Mouse (Mus musculus) MEL (cell line): Measurements from ENCODE around the gene Tmem95. TPM values are rescaled to one million over a fixed set of nuclear protein-coding genes. Genes with fewer than 3 reads are reported as not detected.

Source experiments
- DNase-seq: peaks from one replicate; pipeline ENCODE4 v3.0.0; 2011; ENCODE audit warnings: low read depth, low spot score
- H3K27ac ChIP-seq: 2 replicates; pipeline ENCODE4 v1.5.1; 2012; ENCODE audit warnings: low read depth, mild to moderate bottlenecking, control low read depth, low read length, moderate library complexity; ENCODE audit not compliant: control insufficient read depth
- H3K27me3 ChIP-seq, 2 experiments: fragments of 150-350 bp in 1 of 2; sonication (generic) in 1 of 2; 2 replicates each; pipeline ENCODE4 v1.6.1; 2012; ENCODE audit warnings: low read length in 2 of 2, mild to moderate bottlenecking in 2 of 2, improper control_type of control experiment in 1 of 2, moderate library complexity in 1 of 2; ENCODE audit not compliant: insufficient read depth in 2 of 2, control insufficient read depth in 1 of 2
- H3K36me3 ChIP-seq, 2 experiments: 2 replicates each; pipeline ENCODE4 v1.6.1; 2012 to 2014; ENCODE audit warnings: low read length in 2 of 2, improper control_type of control experiment in 1 of 2, inconsistent platforms in 1 of 2, mild to moderate bottlenecking in 1 of 2; ENCODE audit not compliant: insufficient read depth in 2 of 2, control insufficient read depth in 1 of 2
- H3K4me1 ChIP-seq, 2 experiments: fragments of 150-350 bp in 1 of 2; sonication (generic) in 1 of 2; 2 replicates each; pipeline ENCODE4 v1.6.1; 2012; ENCODE audit warnings: low read length in 2 of 2, improper control_type of control experiment in 1 of 2, mild to moderate bottlenecking in 1 of 2; ENCODE audit not compliant: insufficient read depth in 2 of 2, control insufficient read depth in 1 of 2
- H3K4me3 ChIP-seq, 2 experiments: fragments of 150-350 bp in 1 of 2; sonication (generic) in 1 of 2; 2 replicates each; pipeline ENCODE4 v1.5.1; 2012; ENCODE audit warnings: low read depth in 2 of 2, low read length in 2 of 2, mild to moderate bottlenecking in 2 of 2, moderate library complexity in 2 of 2, control low read depth in 1 of 2, improper control_type of control experiment in 1 of 2; ENCODE audit not compliant: control insufficient read depth in 1 of 2, insufficient read depth in 1 of 2
- H3K79me2 ChIP-seq: 2 replicates; pipeline ENCODE4 v1.6.1; 2012; ENCODE audit warnings: mild to moderate bottlenecking, low read length, moderate library complexity; ENCODE audit not compliant: control insufficient read depth, poor library complexity, insufficient read depth
- H3K9ac ChIP-seq: 2 replicates; pipeline ENCODE4 v1.6.1; 2012; ENCODE audit warnings: low read depth, mild to moderate bottlenecking, control low read depth, low read length, moderate library complexity; ENCODE audit not compliant: control insufficient read depth, poor library complexity, severe bottlenecking
- H3K9me3 ChIP-seq: fragments of 150-350 bp; sonication (generic); replicated peaks from 2 replicates; pipeline ENCODE4 v1.6.1; 2012; ENCODE audit warnings: mild to moderate bottlenecking, low read length, improper control_type of control experiment, moderate library complexity; ENCODE audit not compliant: insufficient read depth
- BHLHE40 ChIP-seq: IDR thresholded peaks from 2 replicates; pipeline ENCODE4 v1.6.1; 2012; ENCODE audit warnings: low read depth, mild to moderate bottlenecking, inconsistent platforms, low read length, improper control_type of control experiment, borderline replicate concordance
- CHD2 ChIP-seq: IDR thresholded peaks from 2 replicates; pipeline ENCODE4 v1.6.1; 2011; ENCODE audit warnings: low read length, improper control_type of control experiment
- CTCF ChIP-seq, 3 experiments: IDR thresholded peaks in 2 of 3; conservative IDR thresholded peaks in 1 of 3; 2 replicates each; pipeline ENCODE4 v1.5.1; 2011 to 2012; ENCODE audit warnings: low read length in 3 of 3, low read depth in 2 of 3, mild to moderate bottlenecking in 2 of 3, improper control_type of control experiment in 1 of 3, inconsistent platforms in 1 of 3, mixed read lengths in 1 of 3, moderate library complexity in 1 of 3; ENCODE audit not compliant: control insufficient read depth in 1 of 3, insufficient read depth in 1 of 3, poor library complexity in 1 of 3, severe bottlenecking in 1 of 3
- ELF1 ChIP-seq: IDR thresholded peaks from 2 replicates; pipeline ENCODE4 v1.6.1; 2014; ENCODE audit warnings: low read depth, mild to moderate bottlenecking, inconsistent platforms, low read length, improper control_type of control experiment, moderate library complexity
- EP300 ChIP-seq, 2 experiments: IDR thresholded peaks; 2 replicates each; pipeline ENCODE4 v1.6.1; 2011; ENCODE audit warnings: improper control_type of control experiment in 2 of 2, low read length in 2 of 2, low read depth in 1 of 2, mild to moderate bottlenecking in 1 of 2
- ETS1 ChIP-seq: IDR thresholded peaks from 2 replicates; pipeline ENCODE4 v1.6.1; 2012; ENCODE audit warnings: low read depth, mild to moderate bottlenecking, inconsistent platforms, low read length, improper control_type of control experiment, moderate library complexity
- GABPA ChIP-seq: IDR thresholded peaks from 2 replicates; pipeline ENCODE4 v1.6.1; 2012; ENCODE audit warnings: low read depth, mild to moderate bottlenecking, inconsistent platforms, low read length, improper control_type of control experiment, moderate library complexity
- GATA1 ChIP-seq: IDR thresholded peaks from 2 replicates; pipeline ENCODE4 v1.6.1; 2011; ENCODE audit warnings: low read depth, low read length, improper control_type of control experiment
- HCFC1 ChIP-seq: IDR thresholded peaks from 2 replicates; pipeline ENCODE4 v1.6.1; 2012; ENCODE audit warnings: low read depth, mild to moderate bottlenecking, inconsistent platforms, low read length, improper control_type of control experiment, moderate library complexity
- KAT2A ChIP-seq: conservative IDR thresholded peaks from 2 replicates; pipeline ENCODE4 v1.6.1; 2012; ENCODE audit warnings: low read depth, low read length, improper control_type of control experiment, inconsistent platforms
- MAFK ChIP-seq: IDR thresholded peaks from 2 replicates; pipeline ENCODE4 v1.6.1; 2011; ENCODE audit warnings: low read depth, mild to moderate bottlenecking, low read length, improper control_type of control experiment, borderline replicate concordance
- MEF2A ChIP-seq: IDR thresholded peaks from 2 replicates; pipeline ENCODE4 v1.6.1; 2014; ENCODE audit warnings: low read depth, mild to moderate bottlenecking, inconsistent platforms, low read length, improper control_type of control experiment; ENCODE audit not compliant: poor library complexity, insufficient replicate concordance, severe bottlenecking; ENCODE audit errors: extremely low read depth
- MYB ChIP-seq: IDR thresholded peaks from 2 replicates; pipeline ENCODE4 v1.6.1; 2011; ENCODE audit warnings: mild to moderate bottlenecking, low read depth, low read length, improper control_type of control experiment
- MYC ChIP-seq: IDR thresholded peaks from 2 replicates; pipeline ENCODE4 v1.6.1; 2011; ENCODE audit warnings: low read depth, mild to moderate bottlenecking, low read length, improper control_type of control experiment, moderate library complexity
- NRF1 ChIP-seq: IDR thresholded peaks from 2 replicates; pipeline ENCODE4 v1.6.1; 2014; ENCODE audit warnings: low read depth, mild to moderate bottlenecking, inconsistent platforms, low read length, improper control_type of control experiment, moderate library complexity; ENCODE audit not compliant: poor library complexity, insufficient read depth, severe bottlenecking
- POLR2AphosphoS2 ChIP-seq: IDR thresholded peaks from 2 replicates; pipeline ENCODE4 v1.6.1; 2011; ENCODE audit warnings: low read length, improper control_type of control experiment
- POLR2AphosphoS5 ChIP-seq: IDR thresholded peaks from 2 replicates; pipeline ENCODE4 v1.6.1; 2012; ENCODE audit warnings: low read depth, borderline replicate concordance, mild to moderate bottlenecking, inconsistent platforms, low read length, moderate library complexity, mixed read lengths
- TAL1 ChIP-seq: IDR thresholded peaks from 2 replicates; pipeline ENCODE4 v1.6.1; 2012; ENCODE audit warnings: mild to moderate bottlenecking, inconsistent platforms, low read length, moderate library complexity, mixed read lengths
- TBP ChIP-seq: IDR thresholded peaks from 2 replicates; pipeline ENCODE4 v1.8.0; 2011; ENCODE audit warnings: low read depth, low read length, improper control_type of control experiment
- UBTF ChIP-seq: IDR thresholded peaks from 2 replicates; pipeline ENCODE4 v1.6.1; 2012; ENCODE audit warnings: low read depth, mild to moderate bottlenecking, inconsistent platforms, low read length, improper control_type of control experiment, moderate library complexity, borderline replicate concordance; ENCODE audit not compliant: insufficient read depth
- USF2 ChIP-seq, 2 experiments: IDR thresholded peaks; 2 replicates each; pipeline ENCODE4 v1.6.1; 2011 to 2012; ENCODE audit warnings: improper control_type of control experiment in 2 of 2, low read length in 2 of 2, borderline replicate concordance in 1 of 2, inconsistent platforms in 1 of 2, low read depth in 1 of 2, mild to moderate bottlenecking in 1 of 2; ENCODE audit not compliant: insufficient read depth in 1 of 2
- ZC3H11A ChIP-seq: IDR thresholded peaks from 2 replicates; pipeline ENCODE4 v1.6.1; 2012; ENCODE audit warnings: low read depth, mild to moderate bottlenecking, inconsistent platforms, low read length, improper control_type of control experiment
- ZMIZ1 ChIP-seq: IDR thresholded peaks from 2 replicates; pipeline ENCODE4 v1.6.1; 2012; ENCODE audit warnings: low read depth, mild to moderate bottlenecking, inconsistent platforms, low read length, improper control_type of control experiment, moderate library complexity
- polyA plus RNA-seq, 2 experiments: library from polyadenylated mRNA; stranded (reverse) in 1 of 2; unstranded in 1 of 2; fragments of >175 nt in 1 of 2; fragments of >200 nt in 1 of 2; gene quantifications; 2 replicates each; pipeline versions ENCODE4 v1.2.1 to v1.2.4; 2012; ENCODE audit warnings: low replicate concordance in 2 of 2, low read depth in 1 of 2; ENCODE audit not compliant: insufficient read length in 2 of 2, insufficient read depth in 1 of 2, missing spikeins in 1 of 2
- total RNA-seq: library from RNA; depleted of rRNA; stranded (reverse); fragments of 300-350 nt; gene quantifications from 2 replicates; pipeline ENCODE4 v1.2.3, GENCODE M21; 2012

The Tmem95 gene
- total and polyA plus RNA-seq, 3 experiments, result not detected

DNA sequence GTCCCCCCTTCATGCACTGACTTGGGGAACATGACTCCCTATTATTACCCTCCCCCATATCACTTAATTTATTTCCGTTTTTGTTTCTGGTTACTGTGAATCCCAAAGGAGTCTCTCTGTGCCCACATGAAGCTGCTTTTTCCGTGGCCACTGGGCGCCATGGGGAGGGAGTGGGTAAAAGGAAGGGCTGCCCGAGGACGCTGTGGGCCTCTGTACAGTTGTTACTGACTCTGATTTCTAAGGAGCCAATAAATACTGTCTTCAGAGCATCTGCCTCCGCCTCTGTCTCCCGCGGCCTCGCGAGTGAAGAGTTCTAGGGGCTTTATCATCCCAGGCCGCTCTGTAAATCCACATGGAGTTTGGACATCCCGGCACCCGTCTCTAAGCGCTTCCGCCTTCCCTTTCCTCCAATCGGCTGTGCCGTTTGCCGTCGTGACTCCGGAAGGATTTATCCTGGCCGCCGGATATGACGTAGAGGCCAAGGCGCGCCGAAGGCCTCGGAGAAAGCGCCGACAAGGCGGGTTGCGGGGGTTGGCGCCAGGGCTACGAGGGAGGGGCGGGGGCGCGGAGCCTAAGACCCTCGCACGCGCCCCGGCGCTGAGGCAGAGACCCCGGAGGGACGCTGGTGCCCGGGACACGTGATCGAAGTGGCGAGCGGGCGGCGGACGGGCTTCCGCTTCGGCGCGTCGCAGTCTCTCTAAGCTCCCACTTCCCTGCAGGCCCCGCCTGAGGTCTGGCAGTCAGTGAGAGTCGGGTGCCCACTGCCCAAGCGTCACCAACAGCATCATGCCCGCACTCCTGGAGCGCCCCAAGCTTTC, 35.9 kb upstream of the Tmem95 start, which contains the start of gene Gps2 (continued):
- peak in 1 of 2 experiments; percentile 55; a peak in 2 of 4 replicates for TF ChIP-seq EP300 (IDR thresholded peaks at IDR 0.05; ENCODE audit: low read depth in 1 of 2, low read length in 2 of 2)
- TF ChIP-seq ELF1, result peak; percentile 100
- peak; percentile 66 for TF ChIP-seq TBP
- TF ChIP-seq USF2 (IDR thresholded peaks at IDR 0.05; ENCODE audit: borderline replicate concordance in 1 of 2, insufficient read depth in 1 of 2, low read depth in 1 of 2, low read length in 2 of 2), result peak in 1 of 2 experiments; percentile 33; a peak in 1 of 4 replicates
- TF ChIP-seq KAT2A, result peak; percentile 96
- TF ChIP-seq CHD2, result peak; percentile 88
- TF ChIP-seq MEF2A, result no peak
- peak; percentile 33; the same call in 1 of the 2 replicates for TF ChIP-seq ETS1
- TF ChIP-seq CTCF (IDR thresholded peaks at IDR 0.05 in 2 of 3, conservative IDR thresholded peaks at IDR 0.05 in 1 of 3; ENCODE audit: control insufficient read depth in 1 of 3, insufficient read depth in 1 of 3, low read depth in 2 of 3, low read length in 3 of 3, poor library complexity in 1 of 3, severe bottlenecking in 1 of 3), result no peak
- TF ChIP-seq MYB, result no peak
- TF ChIP-seq ZMIZ1, result peak; percentile 49; the same call in 1 of the 2 replicates
- TF ChIP-seq MYC, result peak; percentile 99

DNA sequence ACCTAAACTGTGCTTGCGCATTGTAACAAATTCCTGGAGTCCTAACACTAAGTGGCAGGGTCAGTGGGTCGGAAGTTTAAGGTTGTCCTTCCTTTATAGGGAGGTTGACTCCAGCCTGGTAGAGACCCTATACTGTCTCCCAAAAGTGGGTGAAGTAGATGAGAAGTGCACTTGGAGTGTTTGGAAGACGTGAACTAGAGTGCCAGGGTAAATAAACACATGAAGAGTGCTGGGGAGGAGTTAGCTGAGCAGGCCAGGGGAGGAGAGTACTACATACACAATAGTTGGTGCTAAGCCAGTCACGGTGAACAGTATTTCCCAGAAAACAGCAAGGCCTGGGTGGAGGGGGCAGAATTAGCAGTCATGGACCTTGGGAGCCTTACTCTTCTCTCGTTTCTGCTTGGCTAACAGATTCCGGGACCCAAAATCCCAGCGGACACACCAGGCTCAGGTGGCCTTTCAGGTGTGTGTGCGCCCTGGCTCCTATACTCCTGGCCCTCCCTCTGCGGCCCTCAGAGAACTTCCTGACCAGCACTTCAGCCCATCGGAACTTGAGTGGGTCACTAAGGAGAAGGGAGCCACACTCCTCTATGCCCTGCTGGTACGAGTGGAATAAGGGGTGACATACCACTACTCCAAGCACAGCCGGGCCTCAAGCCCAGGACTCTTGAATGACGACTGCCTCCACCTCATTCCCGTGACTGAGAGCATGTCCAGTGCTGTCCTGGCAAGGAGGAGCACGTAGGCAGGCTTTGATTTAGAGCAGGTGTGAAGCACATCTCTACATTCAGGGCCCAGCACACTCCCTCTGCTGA, 35.1 kb upstream of the Tmem95 start:
- no peaks in the 10 kb centered on the region for H3K9me3 ChIP-seq
- TF ChIP-seq MAFK (no peak), POLR2AphosphoS5 (no peak), GABPA (no peak), NRF1 (no peak), MYB (no peak), KAT2A (no peak), GATA1 (no peak), TAL1 (no peak), POLR2AphosphoS2 (no peak), MEF2A (no peak), USF2 (IDR thresholded peaks at IDR 0.05; ENCODE audit: borderline replicate concordance in 1 of 2, insufficient read depth in 1 of 2, low read depth in 1 of 2, low read length in 2 of 2) (no peak), ZC3H11A (no peak), BHLHE40 (no peak), HCFC1 (no peak), UBTF (no peak)

More for the DNA sequence above, 35.1 kb upstream of the Tmem95 start:
- H3K4me1 ChIP-seq, result peaks cover 0 to 37% of the 10 kb centered on the region in 2 experiments
- H3K36me3 ChIP-seq, result peaks cover 8 to 35% of the 10 kb centered on the region in 2 experiments
- no peaks in the 10 kb centered on the region for H3K27me3 ChIP-seq
- DNase-seq, result peak; percentile 41
- H3K9ac ChIP-seq, result peak overlapping the region; percentile 78
- peaks cover 28% of the 10 kb centered on the region for H3K79me2 ChIP-seq
- H3K27ac ChIP-seq, result peak overlapping the region; percentile 80
- H3K4me3 ChIP-seq, result peak overlapping the region; percentile 58 to 61
